ENCODE assay signal across 8 mouse cellular contexts in the genomic region with DNA sequence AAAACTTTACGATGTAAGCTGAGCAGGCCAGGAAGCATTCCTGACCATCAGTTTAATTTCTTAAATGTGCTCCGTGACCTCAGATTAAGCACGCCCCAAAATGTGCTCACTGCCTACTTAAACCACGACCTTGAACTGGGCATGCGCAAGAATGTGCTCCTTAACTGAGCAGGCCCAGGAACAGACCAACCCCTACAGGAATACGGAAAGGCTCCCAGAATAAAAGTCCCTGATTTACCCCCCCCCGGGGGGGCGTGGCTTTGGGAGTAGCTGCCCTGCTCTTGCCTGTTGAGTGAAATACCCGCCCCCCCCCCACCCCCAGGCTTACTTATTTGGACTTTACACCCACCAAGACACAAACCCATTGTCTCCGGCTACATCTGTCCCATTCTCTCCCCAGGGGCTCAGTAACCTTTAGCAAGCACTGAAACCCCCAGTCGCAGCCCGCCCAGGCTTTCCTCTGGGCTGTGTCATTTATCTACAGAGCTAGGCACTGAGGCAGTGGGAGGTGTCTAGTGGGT. TPM values are rescaled to one million over a fixed set of nuclear protein-coding genes. Genes with fewer than 3 reads are reported as not detected.
DNase-seq lines count a peak whose midpoint lies in the region; ATAC-seq lines count a peak whose summit lies in the region.

No protein-coding gene starts in this region.

- 26% methylated on average over 12 of the region's 12 CpGs for WGBS in limb, embryonic 13.5 days

- no peak overlapping the region for H3K27ac ChIP-seq in limb, embryonic 13.5 days

- H3K9ac ChIP-seq in limb, embryonic 13.5 days: no peak overlapping the region

- no peak overlapping the region for H3K4me3 ChIP-seq in limb, embryonic 13.5 days

- H3K4me1 ChIP-seq in limb, embryonic 13.5 days: peaks cover 26% of the 10 kb centered on the region

- peak; percentile 67 to 69 for DNase-seq in urinary bladder, postnatal 4 days (ENCODE audit: low spot score in 2 of 2)
- DNase-seq in urinary bladder, postnatal 10 days (ENCODE audit: low spot score): no peak
- peak; percentile 20 for DNase-seq in fibroblast of lung, adult 2 months (ENCODE audit: low read depth)
- no peak for DNase-seq in c-Kit-positive CD71-positive TER-119-positive erythroid progenitor cells, embryonic 14.5 days (ENCODE audit: low spot score)
- no peak for DNase-seq in cerebellum, postnatal 10 days
- no peak for DNase-seq in thymus, postnatal 25 days
- DNase-seq in left cerebral cortex, adult 18-20 months (ENCODE audit: low spot score in 2 of 2): no peak

- no peaks in the 10 kb centered on the region for H3K36me3 ChIP-seq in limb, embryonic 13.5 days

- no peaks in the 10 kb centered on the region for H3K9me3 ChIP-seq in limb, embryonic 13.5 days

- no peaks in the 10 kb centered on the region for H3K27me3 ChIP-seq in limb, embryonic 13.5 days

- ATAC-seq in limb, embryonic 13.5 days (ENCODE audit: low FRiP score, low read depth): peak; percentile 49; the same call in 1 of the 2 replicates

- 0 out of 2 replicates have a peak overlapping the region, but pooled peaks have one; percentile 12 for H3K4me2 ChIP-seq in limb, embryonic 13.5 days (replicated peaks)

RNA-seq across cellular contexts. Expression of a gene that starts 48.9 kb away (rescaled TPM):
- polyA plus RNA-seq in limb, embryonic 13.5 days (2015; fragmentation: Nextera tagmentation; extraction: Ambion mirVana): 25.9 and 32.1 TPM in 2 replicates
- 1 to 10 TPM; 4.5 to 4.6 TPM for total RNA-seq in left cerebral cortex, adult 18-20 months (2021)

RNA-seq across cellular contexts. Expression of a gene that starts 49.8 kb away (rescaled TPM):
- polyA plus RNA-seq in limb, embryonic 13.5 days (2015; fragmentation: Nextera tagmentation; extraction: Ambion mirVana): 0.46 and 0.64 TPM in 2 replicates
- 1 to 10 TPM; 5.3 to 5.6 TPM for total RNA-seq in left cerebral cortex, adult 18-20 months (2021)

Comparison
In these comparisons a context has a peak if more than half of its experiments do, and no peak if none do; other contexts are left out.
1. DNase-seq: peak in urinary bladder, postnatal 4 days (2 of 2) and fibroblast of lung, adult 2 months (single experiment); none in urinary bladder, postnatal 10 days (single experiment), c-Kit-positive CD71-positive TER-119-positive erythroid progenitor cells, embryonic 14.5 days (single experiment), cerebellum, postnatal 10 days (0 of 2), thymus, postnatal 25 days (single experiment) and left cerebral cortex, adult 18-20 months (0 of 2).